Mouse (Mus musculus) heart, postnatal 0 days (tissue): ENCODE measurements around the gene Polr3h. TPM values are rescaled to one million over a fixed set of nuclear protein-coding genes. Genes with fewer than 3 reads are reported as not detected.

Experiments used
- ATAC-seq: fragments of 200-750 bp; cut with Nextera tagmentation; 2 replicates; pipeline ENCODE4 v1.8.0; 2017; ENCODE audit warnings: low read depth, moderate number of reproducible peaks, moderate library complexity; ENCODE audit not compliant: insufficient read depth
- DNase-seq: peaks from one replicate; pipeline ENCODE4 v3.0.0-alpha.2; 2016; ENCODE audit warnings: low spot score
- H3K27ac ChIP-seq: fragments of 300-500 bp; sonication (generic); 2 replicates; pipeline ENCODE4 v1.5.1; 2014; ENCODE audit warnings: low read depth, mild to moderate bottlenecking
- H3K27me3 ChIP-seq: fragments of 300-500 bp; sonication (generic); 2 replicates; pipeline ENCODE4 v1.6.1; 2014; ENCODE audit warnings: low read length, mixed read lengths; ENCODE audit not compliant: control insufficient read depth, insufficient read depth
- H3K36me3 ChIP-seq: fragments of 300-500 bp; sonication (generic); replicated peaks from 2 replicates; pipeline ENCODE4 v1.6.1; 2014; ENCODE audit warnings: low read length, mixed read lengths; ENCODE audit not compliant: control insufficient read depth, insufficient read depth
- H3K4me1 ChIP-seq: fragments of 300-500 bp; sonication (generic); 2 replicates; pipeline ENCODE4 v1.6.1; 2014; ENCODE audit warnings: antibody characterized with exemption; ENCODE audit not compliant: control insufficient read depth, insufficient read depth
- H3K4me2 ChIP-seq: fragments of 300-500 bp; sonication (generic); 2 replicates; pipeline ENCODE4 v1.6.1; 2014; ENCODE audit warnings: low read depth, mild to moderate bottlenecking, low read length, moderate library complexity
- H3K4me3 ChIP-seq: fragments of 300-500 bp; sonication (generic); 2 replicates; pipeline ENCODE4 v1.5.1; 2014; ENCODE audit warnings: low read depth, low read length
- H3K9ac ChIP-seq: fragments of 300-500 bp; sonication (generic); replicated peaks from 2 replicates; pipeline ENCODE4 v1.6.1; 2014; ENCODE audit warnings: low read depth, low read length, mixed read lengths
- H3K9me3 ChIP-seq: fragments of 300-500 bp; sonication (generic); replicated peaks from 2 replicates; pipeline ENCODE4 v1.6.1; 2016; ENCODE audit warnings: low read length; ENCODE audit not compliant: control insufficient read depth
- CTCF ChIP-seq: IDR thresholded peaks from 2 replicates; pipeline ENCODE4 v1.5.1; 2016; ENCODE audit warnings: antibody characterized with exemption, control low read depth, low read depth
- EP300 ChIP-seq: IDR thresholded peaks from 2 replicates; pipeline ENCODE4 v1.6.1; 2016; ENCODE audit warnings: antibody characterized with exemption, low read depth
- WGBS: fragments of 180-500 bp; shearing (Covaris S2); extraction: QIAGEN DNeasy Blood & Tissue Kit; methylation state at CpG from one replicate; pipeline ENCODE4 v1.1.7; 2014; 5-methylcytosine and 5-hydroxymethylcytosine counted together
- polyA plus RNA-seq: library from polyadenylated mRNA; unstranded; fragments of >200 nt; fragmentation: Nextera tagmentation; extraction: Ambion mirVana; gene quantifications from 2 replicates; pipeline ENCODE4 v1.2.1, GENCODE M21; 2015
- total RNA-seq: library from RNA; depleted of rRNA; stranded (reverse); fragments of >200 nt; gene quantifications from 2 replicates; pipeline ENCODE4 v1.2.3, GENCODE M21; 2014; ENCODE audit warnings: low replicate concordance

The Polr3h gene
- total and polyA plus RNA-seq, 2 experiments from 2014 or later = 14.8 to 321 TPM

DNA sequence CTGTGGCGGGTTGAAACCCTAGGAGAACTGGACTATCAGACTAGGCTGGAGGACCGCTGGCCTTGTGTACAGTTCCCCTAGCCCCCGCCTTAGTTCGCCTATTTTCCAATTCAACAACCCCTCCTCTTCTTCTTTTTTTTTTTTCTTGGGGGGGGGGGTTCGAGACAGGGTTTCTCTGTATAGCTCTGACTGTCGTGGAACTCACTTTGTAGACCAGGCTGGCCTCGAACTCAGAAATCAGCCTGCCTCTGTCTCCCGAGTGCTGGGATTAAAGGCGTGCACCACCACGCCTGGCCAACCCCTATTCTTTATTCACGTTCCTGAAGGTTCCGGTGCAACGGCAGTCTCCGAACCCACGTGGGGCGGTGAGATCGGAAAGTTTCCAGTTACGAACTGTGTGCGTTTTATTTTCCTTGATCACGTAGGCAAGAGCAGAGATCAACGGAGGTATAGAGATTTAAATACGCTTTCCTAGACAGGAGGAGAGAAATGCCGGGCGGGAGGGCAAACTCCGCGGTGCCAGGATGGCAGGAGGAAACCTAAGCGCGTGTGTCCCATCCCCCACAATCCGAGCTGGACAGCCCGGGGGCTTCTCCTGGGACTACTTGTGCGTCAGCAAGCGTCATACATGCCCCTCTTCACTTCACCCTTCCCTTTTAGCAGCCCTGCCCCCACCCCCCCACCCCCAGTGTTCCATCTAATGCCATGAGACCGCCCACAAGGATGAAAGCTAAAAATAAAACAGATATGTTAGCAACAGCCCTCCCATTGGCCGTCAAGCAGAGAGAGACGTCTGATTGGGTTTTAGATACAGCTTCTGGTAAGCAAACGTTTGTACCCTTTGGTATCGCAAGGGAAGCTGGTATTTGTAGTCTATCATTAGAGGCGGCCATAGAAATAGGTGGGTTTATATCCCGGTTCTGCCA, 66.4 kb downstream of the Polr3h start:
- Histone ChIP-seq H3K4me1 (peaks cover 10% of the 10 kb centered on the region; the same call in 1 of the 2 replicates), H3K36me3 (peaks cover 8% of the 10 kb centered on the region; the same call in 1 of the 2 replicates), H3K4me3 (peak overlapping the region; percentile 86), H3K27ac (peak overlapping the region; percentile 96), H3K9me3 (no peaks in the 10 kb centered on the region), H3K4me2 (peak overlapping the region; percentile 85), H3K27me3 (no peaks in the 10 kb centered on the region), H3K9ac (peak overlapping the region; percentile 88)
- DNase-seq = peak; percentile 99
- under 1% methylated on average over 39 of the region's 39 CpGs for WGBS
- ATAC-seq = peak; percentile 81
- TF ChIP-seq CTCF (no peak), EP300 (peak; percentile 81)

GRCm38 (mm10) chr15:81858517-81859329, 67.3 kb downstream of the Polr3h start, which contains the start of gene Tob2:
Tob2 (minus strand) TSS chr15:81858796.
- WGBS = under 1% methylated on average over 44 of the region's 44 CpGs
- H3K4me1 ChIP-seq = peaks cover 10% of the 10 kb centered on the region; the same call in 1 of the 2 replicates
- TF ChIP-seq CTCF = no peak
- no peak for TF ChIP-seq EP300
- DNase-seq = peak; percentile 76
- no peaks in the 10 kb centered on the region for H3K36me3 ChIP-seq
- H3K9ac ChIP-seq = peak within 1 kb of the TSS; percentile 88
- H3K9me3 ChIP-seq = no peaks in the 10 kb centered on the region
- no peaks in the 10 kb centered on the region for H3K27me3 ChIP-seq
- peak within 1 kb of the TSS; percentile 96 for H3K27ac ChIP-seq
- peak within 1 kb of the TSS; percentile 85 for H3K4me2 ChIP-seq
- H3K4me3 ChIP-seq = peak within 1 kb of the TSS; percentile 86
- ATAC-seq = peak; percentile 13; the same call in 1 of the 2 replicates

- Histone ChIP-seq H3K27ac (peak overlapping the region; percentile 96), H3K9me3 (no peaks in the 10 kb centered on the region), H3K4me3 (peak overlapping the region; percentile 86), H3K27me3 (no peaks in the 10 kb centered on the region), H3K9ac (peak overlapping the region; percentile 88), H3K4me1 (peaks cover 10% of the 10 kb centered on the region; the same call in 1 of the 2 replicates), H3K36me3 (no peaks in the 10 kb centered on the region), H3K4me2 (peak overlapping the region; percentile 85)
- WGBS = 0% methylated on average over 23 of the region's 23 CpGs
- TF ChIP-seq CTCF = no peak
- TF ChIP-seq EP300 = no peak; the same call in 1 of the 2 replicates
- ATAC-seq (peak; percentile 18; the same call in 1 of the 2 replicates), DNase-seq (peak; percentile 91)
Observed at GRCm38 (mm10) chr15:81858138-81858516, 67.9 kb downstream of the Polr3h start.

DNA sequence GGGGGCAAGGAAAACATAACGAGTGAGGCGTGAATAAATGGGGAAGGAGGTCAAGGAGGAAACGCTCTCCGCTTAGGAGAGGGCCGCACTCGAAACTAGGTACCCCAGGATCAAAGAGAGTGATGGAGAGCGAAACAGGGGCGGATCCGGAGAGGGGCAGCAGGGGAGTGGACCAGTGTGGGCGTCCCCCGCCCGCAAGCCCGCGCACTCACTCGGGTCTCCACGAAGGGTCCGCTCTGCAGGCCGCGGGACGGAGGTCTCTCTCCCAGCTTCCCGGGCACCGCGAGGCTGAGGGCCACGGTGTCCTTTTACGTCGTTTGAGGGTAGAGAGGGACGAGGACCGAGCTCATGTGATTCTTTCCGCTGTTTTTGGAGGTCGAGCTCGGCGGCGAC, 68.3 kb downstream of the Polr3h start:
- peak overlapping the region; percentile 86 for H3K4me3 ChIP-seq
- H3K9ac ChIP-seq = peak overlapping the region; percentile 88
- WGBS = 0% methylated on average over 33 of the region's 33 CpGs
- H3K36me3 ChIP-seq = 0 out of 2 replicates have a peak, but pooled peaks cover 3% of the 10 kb centered on the region
- no peak for ATAC-seq
- no peaks in the 10 kb centered on the region for H3K27me3 ChIP-seq
- H3K27ac ChIP-seq = peak overlapping the region; percentile 96
- DNase-seq = no peak
- H3K4me2 ChIP-seq = peak overlapping the region; percentile 85
- peaks cover 13% of the 10 kb centered on the region; the same call in 1 of the 2 replicates for H3K4me1 ChIP-seq
- TF ChIP-seq EP300 (no peak), CTCF (no peak)
- no peaks in the 10 kb centered on the region for H3K9me3 ChIP-seq
